Mouse (Mus musculus) liver, adult 2 months (tissue): Measurements from ENCODE around the gene Tef. TPM values are rescaled to one million over a fixed set of nuclear protein-coding genes. Genes with fewer than 3 reads are reported as not detected.

Source experiments
- DNase-seq: peaks from one replicate; pipeline ENCODE4 v3.0.0-alpha.2; 2011; ENCODE audit warnings: low read depth, low spot score; ENCODE audit errors: extremely low read depth
- H3K27ac ChIP-seq: fragments of 200-500 bp; replicated peaks from 2 replicates; pipeline ENCODE4 v1.5.1; 2012; ENCODE audit warnings: low read depth, mild to moderate bottlenecking, control low read depth, inconsistent platforms, low read length; ENCODE audit not compliant: insufficient read depth
- H3K27me3 ChIP-seq: fragments of 200-500 bp; 2 replicates; pipeline ENCODE4 v1.6.1; 2012; ENCODE audit warnings: mild to moderate bottlenecking, moderate library complexity, low read length, inconsistent platforms; ENCODE audit not compliant: control insufficient read depth, insufficient read depth
- H3K36me3 ChIP-seq: fragments of 200-500 bp; 2 replicates; pipeline ENCODE4 v1.6.1; 2012; ENCODE audit warnings: low read length, inconsistent platforms; ENCODE audit not compliant: control insufficient read depth, insufficient read depth
- H3K4me1 ChIP-seq: fragments of 200-500 bp; 2 replicates; pipeline ENCODE4 v1.6.1; 2011; ENCODE audit warnings: low read length; ENCODE audit not compliant: control insufficient read depth, insufficient read depth
- H3K4me3 ChIP-seq: fragments of 200-500 bp; 2 replicates; pipeline ENCODE4 v1.5.1; 2011; ENCODE audit warnings: low read depth, mild to moderate bottlenecking, control low read depth, low read length, moderate library complexity; ENCODE audit not compliant: insufficient read depth
- H3K79me2 ChIP-seq: fragments of 200-500 bp; 2 replicates; pipeline ENCODE4 v1.6.1; 2012; ENCODE audit warnings: inconsistent platforms, mild to moderate bottlenecking, low read length, moderate library complexity; ENCODE audit not compliant: control insufficient read depth, insufficient read depth
- H3K9ac ChIP-seq: fragments of 200-500 bp; 2 replicates; pipeline ENCODE4 v1.6.1; 2012; ENCODE audit warnings: low read depth, mild to moderate bottlenecking, control low read depth, inconsistent platforms, low read length
- CTCF ChIP-seq: fragments of 200-500 bp; IDR thresholded peaks from 2 replicates; pipeline ENCODE4 v1.5.1; 2011; ENCODE audit warnings: low read depth, low read length, control low read depth
- POLR2A ChIP-seq: fragments of 200-500 bp; IDR thresholded peaks from 2 replicates; pipeline ENCODE4 v1.6.1; 2011; ENCODE audit warnings: low read length, control low read depth; ENCODE audit not compliant: insufficient read depth; ENCODE audit errors: extremely low read depth
- WGBS: fragments of 180-500 bp; shearing (Covaris S2); methylation state at CpG from one replicate; pipeline ENCODE4 v1.1.7; 2018; 5-methylcytosine and 5-hydroxymethylcytosine counted together
- polyA plus RNA-seq: library from polyadenylated mRNA; depleted of rRNA; stranded (reverse); fragments of >200 nt; gene quantifications from 2 replicates; pipeline ENCODE4 v1.2.3, GENCODE M21; 2012
- total RNA-seq: library from RNA; depleted of rRNA; stranded (reverse); fragments of >200 nt; gene quantifications from 2 replicates; pipeline ENCODE4 v1.2.3, GENCODE M21; 2014

Gene Tef
- total and polyA plus RNA-seq, 2 experiments, result 34.6 to 156 TPM

DNA sequence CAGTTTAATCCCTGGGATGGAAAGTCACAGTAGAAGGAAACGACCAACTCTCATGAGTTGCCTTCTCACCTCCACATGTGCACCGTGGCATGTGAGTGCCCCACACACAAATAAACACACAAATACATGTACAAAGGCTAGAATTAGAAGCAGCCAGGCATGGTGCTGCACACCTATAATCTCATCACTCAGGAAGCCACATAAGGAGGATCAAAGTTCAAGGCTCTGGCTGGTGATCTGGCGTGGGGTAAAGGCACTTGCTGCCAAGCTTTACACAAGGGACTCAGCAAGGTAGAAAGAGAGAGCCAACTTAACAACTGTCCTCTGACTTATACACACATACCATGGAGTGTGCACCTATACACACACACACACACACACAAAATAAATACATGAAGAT lies 1.8 kb upstream of the Tef start:
- H3K27me3 ChIP-seq, result no peaks in the 10 kb centered on the region
- H3K27ac ChIP-seq, result no peak overlapping the region
- H3K4me3 ChIP-seq, result no peak overlapping the region
- H3K4me1 ChIP-seq, result peaks cover 29% of the 10 kb centered on the region
- peaks cover 13% of the 10 kb centered on the region; the same call in 1 of the 2 replicates for H3K79me2 ChIP-seq
- TF ChIP-seq CTCF (no peak), POLR2A (no peak)
- no peak overlapping the region for H3K9ac ChIP-seq
- WGBS, result 43% methylated on average over 3 of the region's 3 CpGs
- H3K36me3 ChIP-seq, result peaks cover 2% of the 10 kb centered on the region; the same call in 1 of the 2 replicates
- DNase-seq, result peak; percentile 70

DNA sequence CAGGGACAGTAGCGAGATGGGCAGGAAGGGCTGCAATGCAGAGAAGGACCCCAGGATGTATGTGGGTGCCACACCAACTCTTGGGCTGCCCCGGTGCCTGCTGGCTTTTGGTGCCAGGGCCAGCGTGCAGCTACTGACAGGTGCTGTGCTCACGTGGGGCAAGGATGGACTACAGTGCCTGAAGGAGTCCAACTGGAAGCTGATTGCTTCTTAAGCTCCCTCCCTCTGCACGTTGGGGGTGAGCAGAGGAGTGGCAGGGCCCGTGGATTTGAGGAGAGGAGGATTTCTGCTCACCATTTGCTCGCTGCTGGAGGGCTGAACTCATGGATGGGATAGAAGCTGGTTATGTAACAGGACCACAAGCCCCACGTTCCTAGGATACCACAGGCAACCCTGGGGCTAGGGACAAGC lies 725 bp downstream of the Tef start:
- peak overlapping the region; percentile 85 for H3K9ac ChIP-seq
- no peak for TF ChIP-seq CTCF
- no peak for TF ChIP-seq POLR2A
- peaks cover 13% of the 10 kb centered on the region; the same call in 1 of the 2 replicates for H3K79me2 ChIP-seq
- DNase-seq, result peak; percentile 68
- peaks cover 48% of the 10 kb centered on the region for H3K4me1 ChIP-seq
- 14% methylated on average over 8 of the region's 8 CpGs for WGBS
- peaks cover 6% of the 10 kb centered on the region; the same call in 1 of the 2 replicates for H3K36me3 ChIP-seq
- H3K27ac ChIP-seq, result peak overlapping the region; percentile 94
- H3K27me3 ChIP-seq, result no peaks in the 10 kb centered on the region
- H3K4me3 ChIP-seq, result peak overlapping the region; percentile 79

- Histone ChIP-seq H3K36me3 (peaks cover 6% of the 10 kb centered on the region; the same call in 1 of the 2 replicates), H3K9ac (peak overlapping the region; percentile 85), H3K79me2 (peaks cover 13% of the 10 kb centered on the region; the same call in 1 of the 2 replicates), H3K27me3 (no peaks in the 10 kb centered on the region), H3K4me1 (peaks cover 48% of the 10 kb centered on the region), H3K4me3 (peak overlapping the region; percentile 79), H3K27ac (peak overlapping the region; percentile 94)
- TF ChIP-seq CTCF, result no peak
- TF ChIP-seq POLR2A, result no peak
- DNase-seq, result no peak
- 63% methylated on average over 4 of the region's 4 CpGs for WGBS
These were observed 1.3 kb downstream of the Tef start for GRCm38 (mm10) chr15:81803425-81803951.

GRCm38 (mm10) chr15:81804172-81804571 lies 2.0 kb downstream of the Tef start:
- H3K27me3 ChIP-seq, result no peaks in the 10 kb centered on the region
- peak overlapping the region; percentile 94 for H3K27ac ChIP-seq
- WGBS, result 93% methylated on average over 1 of the region's 1 CpGs
- no peak for DNase-seq
- no peak overlapping the region for H3K4me3 ChIP-seq
- H3K9ac ChIP-seq, result peak overlapping the region; percentile 10; the same call in 1 of the 2 replicates
- H3K36me3 ChIP-seq, result peaks cover 6% of the 10 kb centered on the region; the same call in 1 of the 2 replicates
- H3K79me2 ChIP-seq, result peaks cover 13% of the 10 kb centered on the region; the same call in 1 of the 2 replicates
- no peak for TF ChIP-seq CTCF
- no peak for TF ChIP-seq POLR2A
- H3K4me1 ChIP-seq, result peaks cover 52% of the 10 kb centered on the region

DNA sequence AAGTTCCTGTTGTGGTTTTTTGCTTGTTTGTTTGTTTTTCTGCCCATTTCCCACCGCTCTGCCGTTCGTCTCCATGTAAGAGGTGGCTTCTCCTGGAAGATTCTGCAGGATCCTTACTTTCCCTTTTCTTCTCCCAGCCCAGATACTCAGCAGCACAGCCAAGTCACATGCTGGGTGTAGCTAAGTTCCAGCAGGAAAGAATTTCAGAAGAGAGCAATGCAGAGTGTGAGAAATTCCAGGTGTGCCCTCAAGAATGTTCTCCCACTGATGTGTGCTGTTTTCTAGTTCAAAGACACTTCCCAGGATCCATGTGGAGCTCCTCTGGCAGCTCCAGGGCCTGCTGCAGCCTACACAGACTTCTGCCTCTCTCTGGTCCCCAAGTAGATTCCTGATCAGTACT lies 2.7 kb downstream of the Tef start:
- WGBS, result 57% methylated on average over 3 of the region's 3 CpGs
- Histone ChIP-seq H3K4me1 (peaks cover 54% of the 10 kb centered on the region), H3K79me2 (peaks cover 13% of the 10 kb centered on the region; the same call in 1 of the 2 replicates), H3K36me3 (peaks cover 6% of the 10 kb centered on the region; the same call in 1 of the 2 replicates), H3K9ac (no peak overlapping the region; the same call in 1 of the 2 replicates), H3K27me3 (no peaks in the 10 kb centered on the region), H3K4me3 (no peak overlapping the region), H3K27ac (peak overlapping the region; percentile 18; the same call in 1 of the 2 replicates)
- TF ChIP-seq POLR2A, result no peak
- no peak for TF ChIP-seq CTCF
- DNase-seq, result no peak

GRCm38 (mm10) chr15:81805624-81806023 lies 3.4 kb downstream of the Tef start:
- Histone ChIP-seq H3K79me2 (peaks cover 13% of the 10 kb centered on the region; the same call in 1 of the 2 replicates), H3K4me3 (no peak overlapping the region), H3K27ac (0 out of 2 replicates have a peak overlapping the region, but pooled peaks have one; percentile 5), H3K9ac (no peak overlapping the region), H3K27me3 (no peaks in the 10 kb centered on the region), H3K36me3 (peaks cover 6% of the 10 kb centered on the region; the same call in 1 of the 2 replicates), H3K4me1 (peaks cover 51% of the 10 kb centered on the region)
- TF ChIP-seq POLR2A (no peak), CTCF (no peak)
- no peak for DNase-seq
- WGBS, result 63% methylated on average over 6 of the region's 6 CpGs
